Mouse (Mus musculus): Measurements from ENCODE around the gene Sh3rf3. TPM values are rescaled to one million over a fixed set of nuclear protein-coding genes. Genes with fewer than 3 reads are reported as not detected.

Sh3rf3 gene
- total RNA-seq, 2 experiments from 2014 or later: 1.5 to 2.1 TPM

- DNase-seq: no peak
- intact Hi-C loops (cut with DNase I): no loop called here
Observed at GRCm38 (mm10) chr10:58848127-58848526, 35.0 kb downstream of the Sh3rf3 start.

DNA sequence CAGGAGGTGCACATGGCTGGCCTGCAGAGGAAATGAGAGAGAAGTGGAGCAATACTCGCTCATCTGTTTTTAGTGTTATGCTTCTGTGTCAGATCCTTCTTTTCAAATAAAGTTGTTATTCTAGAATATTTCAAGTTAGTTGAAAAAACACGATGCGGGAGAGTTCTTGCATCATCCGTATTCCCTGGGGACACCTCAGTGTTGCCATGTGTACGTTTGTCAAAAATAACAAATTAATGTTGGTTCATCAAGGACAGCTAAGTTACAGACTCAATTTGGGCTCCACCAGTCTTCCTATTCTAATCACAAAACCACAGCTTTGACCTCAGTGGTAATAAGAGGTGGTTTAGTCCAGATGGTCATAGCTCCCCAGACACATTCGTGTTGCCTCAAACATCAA lies 35.4 kb downstream of the Sh3rf3 start:
- intact Hi-C loops (cut with DNase I): no loop called here
- no peak for DNase-seq

GRCm38 (mm10) chr10:58854548-58855198 lies 41.5 kb downstream of the Sh3rf3 start:
- no peak for DNase-seq
- intact Hi-C loops (cut with DNase I): no loop called here

DNA sequence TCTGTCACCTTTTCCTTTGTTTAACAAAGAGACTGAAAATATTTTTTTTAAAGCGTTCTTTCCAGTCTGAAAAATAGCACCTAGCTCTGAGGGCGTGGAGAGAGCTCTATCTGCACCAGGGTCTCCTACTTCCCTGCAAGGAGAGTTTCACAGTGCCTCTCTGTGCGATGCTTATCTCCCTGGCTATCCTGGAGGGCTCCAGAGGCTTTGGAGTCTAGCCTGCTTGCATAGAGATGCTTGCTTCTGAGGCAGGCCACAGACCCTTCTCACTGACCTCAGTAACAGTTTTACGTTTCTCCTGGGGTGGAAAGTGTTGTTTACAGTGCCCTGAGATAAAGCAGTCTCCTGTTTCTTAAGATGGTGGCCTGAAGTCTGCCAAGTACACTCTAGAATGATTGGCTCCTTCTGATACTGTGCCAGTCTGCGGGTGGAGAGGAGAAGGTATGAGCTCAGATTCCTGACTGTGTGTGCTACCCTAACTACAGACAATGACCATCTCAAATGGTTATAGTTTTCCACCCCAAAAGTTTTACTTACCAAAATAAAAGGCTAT lies 42.1 kb downstream of the Sh3rf3 start:
- intact Hi-C loops (cut with DNase I): no loop called here
- no peak for DNase-seq

DNA sequence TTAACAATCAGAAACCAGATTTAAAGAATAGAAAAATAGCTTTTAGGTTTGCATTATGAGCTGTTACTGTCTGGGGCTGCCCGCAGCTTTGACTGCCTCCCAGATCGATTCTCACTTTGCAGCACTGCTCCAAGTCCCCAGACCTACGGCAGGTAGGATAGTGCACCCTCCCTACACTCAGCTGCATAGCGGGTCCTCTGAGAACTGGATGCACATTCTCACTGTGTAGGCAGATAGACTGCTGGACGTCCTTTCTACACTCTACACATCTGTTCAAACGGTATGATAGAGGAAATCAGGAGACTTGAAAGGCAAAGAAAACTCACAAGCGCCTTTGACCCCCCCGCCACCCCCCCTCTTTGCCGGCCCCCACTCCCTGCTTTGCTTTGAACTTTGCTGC lies 42.7 kb downstream of the Sh3rf3 start:
- intact Hi-C loops (cut with DNase I): no loop called here

GRCm38 (mm10) chr10:58856742-58857141 lies 43.6 kb downstream of the Sh3rf3 start:
- DNase-seq: no peak
- intact Hi-C loops (cut with DNase I): no loop called here

More for the DNA sequence above, 42.7 kb downstream of the Sh3rf3 start:
- no peak for DNase-seq

DNA sequence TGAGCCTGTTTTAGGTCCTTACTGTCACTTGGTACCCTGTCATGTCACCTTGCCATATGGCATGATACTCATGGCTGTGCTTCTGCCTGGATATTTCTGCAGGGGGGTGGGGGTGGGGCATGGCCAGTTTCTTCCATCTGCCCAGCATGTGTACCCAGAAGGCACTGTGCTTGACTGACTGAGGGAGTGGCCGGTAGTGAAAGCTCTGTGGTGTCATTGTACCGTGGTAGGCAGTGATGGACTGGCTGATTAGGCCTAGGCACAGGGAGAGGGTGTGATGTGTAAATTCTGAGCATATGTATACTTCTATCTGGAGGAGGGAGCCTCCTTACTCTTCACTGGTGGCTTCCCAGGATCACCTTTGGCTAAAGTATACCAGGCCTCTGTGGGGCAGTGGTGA lies 51.6 kb downstream of the Sh3rf3 start:
- no peak for DNase-seq
- intact Hi-C loops (cut with DNase I): no loop called here

- intact Hi-C loops (cut with DNase I): no loop called here
Observed at GRCm38 (mm10) chr10:58867536-58867935, 54.4 kb downstream of the Sh3rf3 start.

DNA sequence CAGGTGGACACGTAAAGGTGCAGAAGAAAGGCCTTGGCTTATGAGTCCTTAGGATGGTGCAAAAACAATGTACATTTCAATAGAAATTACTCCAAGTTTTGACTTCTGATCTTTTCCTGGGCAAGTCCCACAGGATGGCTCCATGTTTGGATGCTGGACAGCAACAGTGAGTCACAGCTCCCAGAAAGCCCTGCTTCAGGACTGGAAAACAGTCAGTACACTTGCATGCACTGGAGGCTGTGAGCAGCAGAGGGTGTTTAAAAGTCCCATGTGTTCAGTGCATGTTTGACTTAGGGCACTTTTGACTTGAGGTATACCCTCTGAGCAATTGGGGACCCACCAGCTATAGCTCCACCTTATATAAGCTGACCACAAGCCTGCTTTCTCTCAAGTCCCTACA lies 56.7 kb downstream of the Sh3rf3 start:
- DNase-seq: peak; percentile 5 to 7
- intact Hi-C loops (cut with DNase I): no loop called here

More at GRCm38 (mm10) chr10:58867536-58867935, 54.4 kb downstream of the Sh3rf3 start:
- DNase-seq: no peak

GRCm38 (mm10) chr10:58871149-58871820 lies 58.1 kb downstream of the Sh3rf3 start:
- no peak for DNase-seq

GRCm38 (mm10) chr10:58871821-58872577 lies 58.8 kb downstream of the Sh3rf3 start:
- no peak for DNase-seq
- intact Hi-C loops (cut with DNase I): no loop called here

More at GRCm38 (mm10) chr10:58871149-58871820, 58.1 kb downstream of the Sh3rf3 start:
- intact Hi-C loops (cut with DNase I): no loop called here

DNA sequence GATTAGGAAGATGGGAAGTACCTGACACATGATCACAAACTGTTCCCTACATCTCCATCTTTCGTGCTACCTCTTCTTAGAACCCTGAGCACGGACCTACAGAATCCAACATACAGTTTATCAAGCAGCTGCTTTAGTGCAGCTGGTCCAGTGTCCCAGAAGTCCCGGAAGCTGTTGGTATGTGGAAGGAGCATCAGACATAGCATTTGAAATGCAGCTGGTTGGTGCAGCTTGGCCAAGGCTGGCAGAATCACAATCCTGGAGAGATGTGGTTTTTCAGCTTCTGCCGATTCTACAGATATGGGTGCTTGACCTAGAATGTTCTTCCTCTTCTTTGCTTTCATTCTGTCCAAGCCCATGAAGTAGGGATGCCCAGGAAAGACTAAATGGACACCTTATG lies 64.7 kb downstream of the Sh3rf3 start:
- intact Hi-C loops (cut with DNase I): no loop called here
- no peak for DNase-seq

DNA sequence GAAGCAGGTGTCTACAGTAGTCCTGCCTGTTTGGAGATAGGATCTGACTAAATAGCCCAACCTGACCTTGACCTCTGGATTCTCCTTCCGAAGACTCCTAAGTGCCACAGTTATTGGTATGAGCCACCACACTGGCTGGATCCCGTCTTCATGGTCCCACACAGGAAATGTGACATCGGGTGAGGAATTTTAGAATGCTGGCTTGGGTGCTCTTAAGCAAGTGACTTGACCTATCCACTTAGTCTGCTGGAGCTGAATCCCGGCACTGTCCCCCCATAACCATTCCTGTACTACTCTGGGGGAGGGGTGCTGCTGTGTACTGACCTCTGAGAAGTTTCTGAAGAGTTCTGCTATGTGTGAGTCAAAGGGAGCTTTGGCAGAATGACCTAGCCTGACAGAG lies 65.5 kb downstream of the Sh3rf3 start:
- DNase-seq: no peak
- intact Hi-C loops (cut with DNase I): no loop called here

GRCm38 (mm10) chr10:58882741-58883140 lies 69.6 kb downstream of the Sh3rf3 start:
- no peak for DNase-seq
- intact Hi-C loops (cut with DNase I): no loop called here

- intact Hi-C loops (cut with DNase I): no loop called here
- DNase-seq: no peak
Observed at GRCm38 (mm10) chr10:58885351-58885750, 72.2 kb downstream of the Sh3rf3 start.

DNA sequence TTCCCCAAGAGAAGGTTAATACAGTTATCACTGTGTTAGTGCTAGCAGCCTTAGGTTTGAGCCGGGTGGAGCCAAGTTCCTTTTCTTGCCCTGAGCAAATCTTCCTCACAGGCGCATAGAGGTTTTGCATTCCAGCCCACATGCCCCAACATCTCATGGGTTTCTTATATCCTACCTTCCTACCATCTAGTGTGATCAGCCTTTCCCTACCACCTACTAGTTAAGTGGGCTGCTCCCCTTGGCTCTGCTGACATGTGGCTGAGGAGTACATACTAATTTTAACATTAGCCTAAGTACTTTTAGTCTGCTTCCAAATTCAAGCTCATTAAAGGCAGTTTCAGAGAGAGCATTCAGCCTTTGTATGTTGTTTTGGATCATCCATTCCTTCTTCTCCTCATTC lies 72.7 kb downstream of the Sh3rf3 start:
- DNase-seq: no peak
- intact Hi-C loops (cut with DNase I): no loop called here

DNA sequence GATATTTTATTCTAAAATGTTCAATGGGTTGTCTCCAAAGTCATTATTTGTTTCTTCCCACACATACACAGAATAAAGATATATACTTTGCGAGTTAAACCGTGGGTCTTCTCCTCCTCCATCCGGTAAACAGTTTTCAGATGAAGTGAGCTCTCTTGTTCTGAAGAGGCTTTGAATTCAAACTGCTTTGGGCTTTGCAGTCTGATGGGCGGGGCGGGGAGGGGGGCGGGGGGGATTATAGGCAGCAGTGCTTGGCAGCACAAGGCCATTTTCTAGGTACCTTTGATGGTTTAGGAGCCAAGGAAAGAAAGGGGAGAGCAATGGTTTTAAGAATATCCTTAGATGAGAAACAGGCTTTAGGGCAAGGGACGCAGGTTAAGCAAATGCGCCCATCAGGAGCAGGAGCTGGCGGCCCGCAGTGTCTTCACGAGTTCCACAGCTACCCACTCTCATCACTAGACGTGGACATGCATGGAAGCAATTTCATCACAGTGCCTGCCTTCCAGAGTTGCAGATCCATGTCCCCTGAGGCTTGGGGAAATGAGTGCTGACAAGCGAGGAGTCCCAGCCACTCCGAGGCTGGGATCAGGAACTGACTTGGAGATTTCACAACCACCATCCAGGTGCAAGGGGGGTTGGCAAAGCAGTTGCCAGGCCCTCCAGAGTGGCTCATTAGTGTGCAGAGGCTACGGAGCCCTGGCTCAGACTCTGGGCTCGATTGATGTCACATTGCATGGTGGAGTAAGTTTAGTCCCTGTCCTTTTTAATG lies 77.7 kb downstream of the Sh3rf3 start:
- intact Hi-C loops (cut with DNase I): no loop called here
- DNase-seq: no peak

- intact Hi-C loops (cut with DNase I): no loop called here
- DNase-seq: no peak
Observed at GRCm38 (mm10) chr10:58895431-58895830, 82.3 kb downstream of the Sh3rf3 start.

- intact Hi-C loops (cut with DNase I): no loop called here
- DNase-seq: no peak
Observed at GRCm38 (mm10) chr10:58897009-58897543, 83.9 kb downstream of the Sh3rf3 start.

GRCm38 (mm10) chr10:58905253-58905652 lies 92.1 kb downstream of the Sh3rf3 start:
- DNase-seq: no peak
- intact Hi-C loops (cut with DNase I): no loop called here

Measured in heart, postnatal 14 days (tissue).